Mouse (Mus musculus) Muller cell, postnatal 12 days (primary cell): ENCODE results near the gene Dnmt3b.

Source experiments
- DNase-seq: peaks from one replicate; pipeline ENCODE4 v3.0.0-alpha.2; 2015; ENCODE audit errors: inconsistent ontology term

Gene Dnmt3b

GRCm38 (mm10) chr2:153649298-153650013 lies at the start of gene Dnmt3b:
Gene Dnmt3b, plus strand, starts transcription at chr2:153649450.
- DNase-seq: peak; percentile 81

- peak; percentile 58 for DNase-seq
Measured at GRCm38 (mm10) chr2:153600021-153600666, 49.1 kb upstream of the Dnmt3b start.

DNA sequence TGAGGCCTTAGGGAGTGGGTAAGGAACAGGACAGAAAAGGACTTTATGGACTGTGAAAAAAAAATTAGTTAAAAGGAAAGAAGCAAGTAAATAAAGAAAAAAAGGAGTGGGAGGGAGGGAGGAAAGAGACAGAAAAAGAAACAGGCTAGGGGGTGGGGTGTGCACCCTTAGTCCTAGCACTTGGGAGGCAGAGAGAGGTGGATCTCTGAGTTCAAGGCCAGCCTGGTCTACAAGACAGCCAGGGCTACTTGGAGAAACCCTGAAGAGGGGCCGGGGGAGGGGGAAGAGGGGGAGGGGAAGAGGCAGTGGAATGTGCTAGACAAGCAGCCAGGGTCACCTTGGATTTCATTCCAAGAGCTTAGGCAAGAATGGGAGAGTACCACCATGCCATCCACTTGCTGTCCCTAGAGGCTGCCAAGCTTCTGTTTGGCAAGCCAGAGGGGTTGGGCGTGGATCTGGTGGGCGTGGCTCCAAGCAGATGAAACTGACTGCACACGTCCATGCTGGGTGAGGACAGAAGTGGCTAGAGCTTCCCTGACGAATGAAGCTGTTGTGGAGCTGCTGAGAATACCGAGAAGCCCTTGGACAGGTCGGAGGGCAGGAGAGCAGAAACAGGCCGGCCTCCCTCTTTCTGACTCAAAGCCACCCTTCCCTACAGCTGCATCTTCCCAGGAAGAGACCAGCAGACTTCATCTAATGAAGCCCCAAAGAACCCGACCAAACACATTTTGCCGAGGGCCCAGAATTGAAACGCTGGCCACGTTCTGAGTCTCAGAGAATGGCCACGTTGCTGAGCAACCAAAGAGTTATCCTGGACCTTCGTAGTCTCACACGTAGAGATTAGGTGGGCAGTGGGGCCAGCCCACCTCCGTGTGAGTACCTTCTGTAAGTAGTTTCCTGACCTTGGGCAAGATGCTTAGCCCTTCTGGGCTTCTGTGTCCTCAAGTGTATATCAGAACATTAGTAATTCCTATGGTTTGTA lies 48.3 kb upstream of the Dnmt3b start:
- peak; percentile 56 for DNase-seq

DNA sequence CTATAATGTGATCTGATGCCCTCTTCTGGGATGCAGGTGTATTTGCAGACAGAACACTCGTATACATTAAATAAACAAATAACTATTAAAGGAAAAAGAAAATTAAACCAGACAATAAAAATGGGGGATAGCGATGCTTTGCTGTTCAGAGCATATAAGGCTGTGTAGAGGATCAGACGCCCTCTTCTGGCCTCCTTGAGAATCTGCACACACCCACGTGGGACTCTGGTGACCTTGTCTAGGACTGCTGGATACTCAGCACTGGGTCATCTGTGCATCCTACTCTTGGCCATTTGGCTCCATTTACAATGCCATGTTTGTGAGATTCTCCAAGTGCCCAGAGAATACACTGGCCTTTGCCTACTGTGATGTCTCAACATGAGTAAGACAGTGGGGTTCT lies 45.5 kb upstream of the Dnmt3b start:
- no peak for DNase-seq

- DNase-seq: no peak
Measured at GRCm38 (mm10) chr2:153606421-153606820, 42.8 kb upstream of the Dnmt3b start.

- no peak for DNase-seq
Measured at GRCm38 (mm10) chr2:153607870-153608515, 41.3 kb upstream of the Dnmt3b start.

- DNase-seq: no peak
Measured at GRCm38 (mm10) chr2:153609058-153609457, 40.2 kb upstream of the Dnmt3b start.

DNA sequence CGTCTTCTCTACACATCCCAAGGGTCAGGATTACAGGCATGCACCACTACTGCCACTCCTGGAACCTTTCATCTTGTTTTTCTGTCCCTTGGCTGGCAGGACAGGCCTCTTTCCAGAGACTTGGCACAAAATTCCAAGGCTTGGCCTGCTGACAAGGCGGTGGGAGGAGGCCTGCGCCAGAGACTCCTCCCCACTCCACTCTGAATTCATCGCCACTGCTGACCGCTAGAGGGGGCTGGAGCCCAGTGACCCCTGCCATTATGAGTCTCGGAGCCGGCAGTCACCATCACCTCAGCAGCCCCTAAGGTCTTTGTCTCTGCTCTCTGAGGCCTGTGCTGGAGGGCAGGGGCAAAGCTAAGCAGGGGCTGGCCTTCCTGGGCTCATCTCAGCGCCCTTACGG lies 39.7 kb upstream of the Dnmt3b start:
- DNase-seq: peak; percentile 92

DNA sequence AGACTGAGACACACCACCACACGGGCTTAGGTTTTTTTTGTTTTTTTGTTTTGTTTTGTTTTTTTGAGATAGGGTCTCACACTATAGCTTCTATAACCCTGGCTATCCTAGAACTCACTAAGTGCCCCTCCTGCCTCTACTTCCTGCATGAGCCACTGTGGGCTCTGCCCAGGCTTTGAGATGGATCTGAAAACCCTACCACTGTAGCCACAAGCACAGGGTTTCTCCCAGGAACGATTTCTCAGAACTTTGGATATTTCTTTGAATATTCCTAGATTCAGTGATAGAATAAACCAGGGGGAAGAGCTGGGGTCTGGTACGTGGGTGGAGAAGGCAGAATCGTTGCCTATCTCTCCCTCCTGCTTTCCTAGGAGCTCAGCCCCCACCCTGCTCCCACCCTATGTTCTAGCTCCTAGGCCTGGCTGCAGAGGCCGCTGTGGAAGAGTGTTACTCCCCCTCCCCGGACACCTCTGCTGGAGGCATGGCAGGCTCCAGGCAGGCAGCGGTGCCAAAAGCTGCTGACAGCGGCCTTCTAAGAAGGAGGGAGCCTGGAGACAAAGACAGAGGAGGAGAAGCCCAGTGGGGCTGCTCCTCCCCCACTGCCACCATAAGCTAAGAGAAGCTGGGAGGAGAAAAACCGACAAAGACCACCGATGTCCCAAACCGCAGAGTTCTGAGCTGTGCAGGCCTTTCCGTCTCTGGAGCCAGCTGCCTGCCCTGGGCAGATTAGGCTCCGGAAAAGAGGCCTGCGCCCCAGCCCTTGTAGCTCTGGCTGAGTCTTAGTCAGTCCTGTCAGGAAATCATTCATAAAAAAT lies 38.6 kb upstream of the Dnmt3b start:
- DNase-seq: no peak

- no peak for DNase-seq
Measured at GRCm38 (mm10) chr2:153611241-153611630, 38.0 kb upstream of the Dnmt3b start.

DNA sequence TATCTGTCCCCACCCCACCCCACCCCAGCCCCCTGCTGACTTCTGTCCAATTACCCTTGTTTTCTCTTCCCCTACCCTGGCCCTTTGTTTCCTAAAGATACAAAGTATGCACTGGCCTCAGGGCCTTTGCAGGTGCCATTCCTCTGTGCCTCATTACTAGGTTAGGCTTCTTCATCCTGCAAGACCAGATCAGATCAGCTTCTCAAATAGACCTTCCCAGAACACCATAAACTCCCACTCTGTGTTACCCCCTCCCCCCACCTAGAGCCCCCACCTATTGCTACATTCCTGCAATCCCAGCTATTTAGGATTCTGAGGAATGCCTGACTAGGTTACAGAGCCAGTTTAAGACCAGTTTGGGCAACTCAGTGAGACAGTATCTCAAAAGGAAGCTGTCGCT lies 37.5 kb upstream of the Dnmt3b start:
- no peak for DNase-seq

- no peak for DNase-seq
Measured at GRCm38 (mm10) chr2:153612594-153613281, 36.5 kb upstream of the Dnmt3b start.

DNA sequence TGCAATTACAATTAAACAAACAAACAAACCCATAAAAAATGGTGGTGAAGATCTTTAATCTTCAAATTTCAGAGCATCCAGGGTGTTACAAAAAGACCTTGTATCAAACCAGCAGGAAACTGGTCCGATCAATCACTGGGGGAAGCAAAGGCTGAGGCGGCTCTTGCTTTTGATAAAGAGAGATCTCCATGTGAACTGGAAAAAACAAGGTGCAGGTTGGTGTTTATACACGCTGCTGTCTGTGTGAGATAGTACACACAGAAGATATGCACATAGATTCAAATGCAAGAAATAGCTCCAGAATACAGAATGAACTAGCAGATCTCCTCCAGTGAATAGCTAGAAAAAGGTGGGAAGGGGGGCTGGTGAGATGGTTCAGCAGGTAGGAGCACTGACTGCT lies 32.4 kb upstream of the Dnmt3b start:
- DNase-seq: no peak

GRCm38 (mm10) chr2:153618439-153618838 lies 30.8 kb upstream of the Dnmt3b start:
- DNase-seq: no peak

DNA sequence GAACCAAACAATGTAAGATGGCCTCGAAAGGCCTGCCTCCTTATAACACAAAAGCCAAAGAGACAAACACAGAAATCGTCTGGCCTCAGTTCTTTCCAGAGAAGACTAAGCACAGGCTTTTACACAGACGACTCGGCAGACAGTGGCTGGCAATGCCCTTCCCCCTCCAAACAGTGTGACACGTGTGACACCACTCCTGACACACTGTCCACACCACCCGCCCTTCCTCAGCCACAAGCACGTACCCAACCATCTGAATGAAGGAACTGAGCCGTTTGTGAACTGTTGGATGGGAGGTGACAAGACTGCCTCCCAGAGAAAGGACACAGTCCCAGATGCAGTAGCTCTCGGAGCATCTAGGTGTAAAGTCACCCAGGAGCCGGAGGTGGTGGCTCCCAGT lies 30.4 kb upstream of the Dnmt3b start:
- no peak for DNase-seq

DNA sequence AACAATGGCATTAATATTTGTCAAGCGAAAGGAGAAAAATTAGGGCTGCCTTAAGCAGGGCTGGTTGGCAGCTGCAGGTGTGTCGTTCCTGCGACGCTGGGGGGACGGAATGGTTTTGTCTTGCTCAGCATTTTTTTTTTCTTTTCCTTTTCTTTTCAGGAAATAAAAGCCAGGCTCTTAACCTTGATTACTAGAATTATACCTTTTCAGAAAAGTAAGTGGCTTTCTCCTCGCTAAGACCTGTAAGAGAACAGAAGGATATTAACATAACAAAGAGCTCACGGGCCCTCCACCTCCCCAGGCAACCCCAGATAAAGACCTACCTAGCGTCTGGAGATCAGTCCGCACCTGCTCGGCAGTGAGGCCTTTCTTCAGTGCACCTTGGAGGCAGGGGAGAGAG lies 26.8 kb upstream of the Dnmt3b start:
- no peak for DNase-seq

DNA sequence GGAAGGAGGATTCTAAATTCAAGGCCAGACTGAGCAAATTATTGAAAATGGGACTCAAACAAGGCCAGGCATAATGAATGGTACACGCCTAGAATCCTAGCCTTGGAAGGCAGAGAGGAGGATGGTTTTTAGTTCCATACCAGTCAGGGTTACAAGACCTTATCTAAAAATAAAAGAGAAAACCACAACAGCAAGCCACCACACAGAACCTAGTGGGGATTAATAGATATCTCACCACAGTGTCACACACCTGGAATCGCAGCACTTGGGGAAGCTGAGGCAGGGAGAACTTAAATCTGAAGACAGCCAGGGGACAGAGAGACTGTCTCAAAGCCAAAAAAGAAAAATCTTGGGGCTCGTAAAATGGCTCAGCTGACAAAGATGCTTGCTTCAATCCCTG lies 18.3 kb upstream of the Dnmt3b start:
- DNase-seq: no peak

- peak; percentile 85 for DNase-seq
Measured at GRCm38 (mm10) chr2:153631976-153632870, 17.0 kb upstream of the Dnmt3b start, which contains the start of gene Commd7. Gene Commd7, minus strand, starts transcription at chr2:153632781.

- DNase-seq: no peak
Measured at GRCm38 (mm10) chr2:153632871-153633226, 16.4 kb upstream of the Dnmt3b start.
